Mouse (Mus musculus) megakaryocyte, embryonic 14.5 days (primary cell): Measurements from ENCODE around the gene Etv4.

Experiments
- FLI1 ChIP-seq: IDR thresholded peaks from 2 replicates; pipeline ENCODE4 v1.6.1; 2012; ENCODE audit warnings: low read length, inconsistent platforms, mixed read lengths
- GATA1 ChIP-seq: IDR thresholded peaks from 3 replicates; pipeline ENCODE4 v1.6.1; 2012; ENCODE audit warnings: mixed read lengths, low read length, inconsistent platforms, borderline replicate concordance

DNA sequence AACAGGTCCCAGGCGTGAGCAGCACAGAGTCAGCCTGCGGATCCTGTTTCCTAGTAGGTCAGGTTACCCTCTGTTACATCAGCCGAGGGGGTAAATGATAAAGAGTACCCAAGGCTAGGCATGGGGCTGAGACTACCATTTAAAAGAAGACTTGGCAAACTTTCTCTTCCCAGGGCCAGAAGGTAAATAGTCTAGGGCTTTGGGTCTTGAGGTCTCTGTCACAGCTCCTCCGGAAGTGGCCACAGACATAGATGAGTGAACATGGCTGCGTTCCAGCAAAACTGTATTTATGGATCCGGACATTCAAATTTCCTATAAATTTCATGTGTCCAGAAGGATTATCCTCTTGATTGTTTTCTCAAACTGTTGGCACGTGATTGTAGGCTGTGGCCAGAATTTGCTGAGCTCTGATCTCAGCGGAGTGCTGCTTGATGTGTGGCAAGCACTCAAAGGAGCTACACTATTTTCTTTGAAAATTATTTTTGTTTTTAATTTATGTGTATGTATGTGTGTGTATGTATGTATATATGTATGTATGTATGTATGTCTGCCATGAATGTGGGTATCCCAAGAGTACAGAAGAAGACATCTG lies 20.0 kb upstream of the Etv4 start:
- no peak for TF ChIP-seq GATA1
- TF ChIP-seq FLI1 = no peak
